Mouse (Mus musculus): ENCODE data around the gene Agpat1. TPM values are rescaled to one million over a fixed set of nuclear protein-coding genes. Genes with fewer than 3 reads are reported as not detected.

The Agpat1 gene
- polyA plus RNA-seq, 1 experiment: 255 TPM

GRCm38 (mm10) chr17:34601796-34602195, 2.3 kb upstream of the Agpat1 start:
- 73% methylated on average over 12 of the region's 12 CpGs for WGBS

GRCm38 (mm10) chr17:34603375-34604060, 544 bp upstream of the Agpat1 start, which contains the start of gene Rnf5:
Gene Rnf5 (minus strand): TSS chr17:34603690.
- peak; percentile 100 for DNase-seq (ENCODE audit: low read depth, low spot score)
- under 1% methylated on average over 30 of the region's 30 CpGs for WGBS

More at GRCm38 (mm10) chr17:34601796-34602195, 2.3 kb upstream of the Agpat1 start:
- DNase-seq (ENCODE audit: low read depth, low spot score): no peak

GRCm38 (mm10) chr17:34604511-34605237, 612 bp downstream of the Agpat1 start:
- WGBS: 7% methylated on average over 24 of the region's 24 CpGs
- no peak for DNase-seq (ENCODE audit: low read depth, low spot score)

- no peak for DNase-seq (ENCODE audit: low read depth, low spot score)
- under 1% methylated on average over 30 of the region's 30 CpGs for WGBS
Measured at GRCm38 (mm10) chr17:34605609-34606008, 1.5 kb downstream of the Agpat1 start.

- WGBS: 4% methylated on average over 32 of the region's 32 CpGs
- DNase-seq (ENCODE audit: low read depth, low spot score): no peak
Measured at GRCm38 (mm10) chr17:34606186-34607039, 2.4 kb downstream of the Agpat1 start.

- 26% methylated on average over 7 of the region's 7 CpGs for WGBS
- DNase-seq (ENCODE audit: low read depth, low spot score): no peak
Measured at GRCm38 (mm10) chr17:34607997-34608396, 3.9 kb downstream of the Agpat1 start.

- 92% methylated on average over 8 of the region's 8 CpGs for WGBS
- DNase-seq (ENCODE audit: low read depth, low spot score): no peak
Measured at GRCm38 (mm10) chr17:34611050-34611449, 7.0 kb downstream of the Agpat1 start.

GRCm38 (mm10) chr17:34613054-34613645, 9.1 kb downstream of the Agpat1 start:
- no peak for DNase-seq (ENCODE audit: low read depth, low spot score)

GRCm38 (mm10) chr17:34613830-34614229, 9.8 kb downstream of the Agpat1 start:
- WGBS: 87% methylated on average over 10 of the region's 10 CpGs
- DNase-seq (ENCODE audit: low read depth, low spot score): no peak

More at GRCm38 (mm10) chr17:34613054-34613645, 9.1 kb downstream of the Agpat1 start:
- WGBS: 81% methylated on average over 11 of the region's 11 CpGs

GRCm38 (mm10) chr17:34615871-34616270, 11.8 kb downstream of the Agpat1 start, which contains the start of gene Egfl8:
Gene Egfl8 (minus strand): TSS chr17:34615971.
- no peak for DNase-seq (ENCODE audit: low read depth, low spot score)
- 86% methylated on average over 6 of the region's 6 CpGs for WGBS

- 12% methylated on average over 6 of the region's 6 CpGs for WGBS
Measured at GRCm38 (mm10) chr17:34618999-34619398, 14.9 kb downstream of the Agpat1 start.

GRCm38 (mm10) chr17:34621006-34621405, 16.9 kb downstream of the Agpat1 start:
- 31% methylated on average over 8 of the region's 8 CpGs for WGBS
- peak; percentile 42 for DNase-seq (ENCODE audit: low read depth, low spot score)

More at GRCm38 (mm10) chr17:34618999-34619398, 14.9 kb downstream of the Agpat1 start:
- peak; percentile 69 for DNase-seq (ENCODE audit: low read depth, low spot score)

- DNase-seq (ENCODE audit: low read depth, low spot score): no peak
- 78% methylated on average over 9 of the region's 9 CpGs for WGBS
Measured at GRCm38 (mm10) chr17:34623161-34623560, 19.1 kb downstream of the Agpat1 start.

- WGBS: 92% methylated on average over 3 of the region's 3 CpGs
- no peak for DNase-seq (ENCODE audit: low read depth, low spot score)
Measured at GRCm38 (mm10) chr17:34624981-34625380, 20.9 kb downstream of the Agpat1 start.

- WGBS: 50% methylated on average over 16 of the region's 16 CpGs
- no peak for DNase-seq (ENCODE audit: low read depth, low spot score)
Measured at GRCm38 (mm10) chr17:34626062-34626772, 22.2 kb downstream of the Agpat1 start.

GRCm38 (mm10) chr17:34626773-34627092, 22.7 kb downstream of the Agpat1 start:
- no peak for DNase-seq (ENCODE audit: low read depth, low spot score)
- under 1% methylated on average over 18 of the region's 18 CpGs for WGBS

- DNase-seq (ENCODE audit: low read depth, low spot score): peak; percentile 45
- 1% methylated on average over 45 of the region's 45 CpGs for WGBS
Measured at GRCm38 (mm10) chr17:34627093-34627942, 23.3 kb downstream of the Agpat1 start.
